Mouse (Mus musculus) heart, adult 18-20 months (tissue): ENCODE results near the gene Uox. TPM values are rescaled to one million over a fixed set of nuclear protein-coding genes. Genes with fewer than 3 reads are reported as not detected.

Experiments used
- DNase-seq, 2 experiments: peaks; one replicate each; pipeline ENCODE4 v3.0.0; 2021 to 2022; ENCODE audit warnings: mixed read lengths in 1 of 2
- total RNA-seq, 2 experiments: library from RNA; stranded (reverse); gene quantifications; 2 replicates each; pipeline ENCODE4 v1.2.3; 2021

Uox gene
- total RNA-seq, 2 experiments from 2014 or later, result not detected

DNA sequence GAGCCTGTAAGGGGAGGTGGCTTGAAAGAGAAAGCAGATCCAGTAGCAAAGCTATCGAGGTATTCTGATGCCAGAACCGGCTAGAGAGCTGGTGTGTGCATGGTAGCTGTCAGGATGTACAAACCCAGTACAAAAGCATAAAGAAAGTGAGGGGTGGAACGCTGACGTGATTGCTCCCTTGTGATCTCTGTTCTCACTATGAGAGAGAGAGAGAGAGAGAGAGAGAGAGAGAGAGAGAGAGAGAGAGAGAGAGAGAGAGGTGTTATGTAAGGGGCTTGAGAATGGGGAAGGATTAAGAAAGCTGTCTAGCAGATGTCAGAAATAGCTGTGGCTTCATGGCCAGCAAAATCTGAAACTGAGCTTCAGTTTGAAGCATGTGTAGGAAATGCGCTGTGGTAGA lies 13.7 kb downstream of the Uox start:
- peak in 1 of 2 experiments; percentile 18 for DNase-seq

DNA sequence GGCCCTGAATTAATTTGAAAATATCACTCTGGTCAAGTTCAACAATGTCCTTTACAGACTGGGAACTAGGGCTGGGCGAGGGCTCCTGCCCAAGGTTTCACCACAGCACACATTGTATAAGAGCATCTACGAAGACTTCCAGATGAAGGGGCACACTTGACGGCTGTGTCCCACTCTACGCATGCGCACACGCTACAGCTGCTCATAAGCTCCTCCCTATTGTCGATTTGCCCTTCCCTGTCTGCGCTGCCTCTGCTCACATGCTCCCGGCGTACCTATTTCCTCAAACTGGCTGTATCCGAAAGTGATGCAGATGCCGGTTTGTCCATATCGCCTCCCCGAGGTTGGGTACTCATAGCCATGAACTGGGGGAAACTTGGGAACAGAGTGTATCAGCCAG lies 16.4 kb downstream of the Uox start:
- no peak for DNase-seq

DNA sequence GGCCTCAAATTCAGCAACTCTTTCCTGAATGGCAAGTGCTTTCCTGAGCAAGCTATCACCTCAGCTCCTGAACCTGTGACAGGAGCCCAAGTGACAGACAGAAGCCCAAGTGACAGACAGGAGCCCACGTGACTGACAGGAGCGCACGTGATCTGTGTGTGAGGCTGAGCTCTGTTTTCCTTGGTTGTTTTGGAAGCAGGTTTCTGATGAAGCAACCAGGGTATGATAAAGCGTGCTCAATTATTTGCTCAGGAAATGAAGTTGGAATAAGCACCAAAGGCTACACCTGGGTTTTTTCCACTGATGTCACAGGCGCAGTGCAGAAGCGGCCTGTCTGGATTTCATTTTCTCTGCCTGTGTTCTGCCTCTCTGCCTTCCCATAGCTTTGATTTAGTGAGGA lies 19.3 kb downstream of the Uox start:
- no peak for DNase-seq

DNA sequence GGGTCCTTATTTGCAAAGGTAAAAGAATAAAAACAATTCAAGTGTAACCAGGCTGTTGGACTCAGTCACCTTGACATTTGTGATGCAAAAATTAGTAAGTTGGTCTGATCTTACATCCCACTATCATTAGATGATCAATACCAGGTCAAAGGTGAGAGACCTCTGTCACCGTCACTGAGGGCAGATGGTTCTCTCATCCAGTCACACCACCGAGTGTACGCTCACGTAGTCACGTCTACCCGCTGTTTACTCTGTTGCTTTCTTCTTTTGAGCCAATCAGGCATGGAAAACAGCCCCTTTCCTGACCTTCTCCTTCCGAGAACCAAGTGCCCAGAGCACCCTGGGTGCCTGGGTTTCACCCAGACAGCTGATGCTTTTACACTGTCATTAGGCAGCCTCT lies 20.9 kb downstream of the Uox start:
- no peak for DNase-seq

DNA sequence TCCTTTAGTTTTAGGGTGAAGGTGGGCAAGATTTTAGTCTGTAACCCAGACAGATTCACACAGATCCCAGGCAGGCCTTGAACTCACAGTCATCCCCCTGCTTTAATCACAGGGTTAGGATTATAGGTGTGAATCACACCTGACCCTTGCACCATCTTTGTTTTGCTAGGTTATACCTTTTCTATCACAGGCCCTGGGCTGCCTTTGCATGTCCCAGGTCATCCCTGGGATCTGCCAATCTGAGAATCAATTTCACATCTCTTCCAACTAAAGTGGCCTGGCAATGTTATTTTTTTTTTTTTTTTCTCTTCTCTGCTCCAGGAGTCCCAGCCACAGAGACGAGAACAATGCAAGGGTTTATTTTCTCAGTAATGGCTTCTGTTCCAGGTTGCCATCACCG lies 21.4 kb downstream of the Uox start:
- no peak for DNase-seq

DNA sequence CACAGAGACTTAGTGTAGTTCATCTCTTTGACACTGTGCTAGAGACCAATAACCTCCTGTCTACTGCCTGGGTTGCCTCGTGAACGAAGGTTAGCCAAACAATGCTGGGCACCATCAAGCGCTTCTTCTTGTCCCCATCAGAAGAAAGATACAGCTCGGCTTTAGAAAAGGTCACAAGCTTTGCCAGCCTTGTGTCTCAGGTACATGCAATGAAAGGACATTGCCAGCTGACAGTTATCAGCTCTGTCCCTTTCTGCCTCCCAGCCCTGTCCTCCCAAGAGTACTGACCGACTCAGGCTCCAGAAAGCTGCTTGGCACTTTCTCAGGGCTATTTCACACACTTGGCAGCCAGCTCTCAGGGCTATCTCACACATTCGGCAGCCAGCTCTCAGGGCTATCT lies 25.2 kb downstream of the Uox start:
- DNase-seq, result no peak

DNA sequence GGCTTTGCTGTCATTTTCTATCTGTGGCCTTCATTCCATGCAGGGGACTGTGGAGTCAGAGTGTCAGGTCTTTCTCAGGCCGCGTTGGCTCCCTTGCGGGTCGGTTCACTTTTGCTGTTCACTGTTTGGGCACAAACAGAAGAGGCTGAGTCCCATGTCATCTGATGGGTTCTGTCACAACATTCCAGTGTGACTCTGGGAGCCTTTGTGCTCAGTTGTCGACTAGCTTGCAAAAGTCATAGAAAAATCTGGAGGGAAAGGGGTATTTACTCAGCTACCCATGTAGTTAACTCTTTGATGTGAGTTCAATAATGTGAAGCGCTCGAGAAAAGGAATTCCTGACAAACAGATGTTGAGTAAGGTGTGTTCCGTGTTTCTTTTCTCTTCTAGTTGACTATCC lies 26.2 kb downstream of the Uox start:
- no peak for DNase-seq

DNA sequence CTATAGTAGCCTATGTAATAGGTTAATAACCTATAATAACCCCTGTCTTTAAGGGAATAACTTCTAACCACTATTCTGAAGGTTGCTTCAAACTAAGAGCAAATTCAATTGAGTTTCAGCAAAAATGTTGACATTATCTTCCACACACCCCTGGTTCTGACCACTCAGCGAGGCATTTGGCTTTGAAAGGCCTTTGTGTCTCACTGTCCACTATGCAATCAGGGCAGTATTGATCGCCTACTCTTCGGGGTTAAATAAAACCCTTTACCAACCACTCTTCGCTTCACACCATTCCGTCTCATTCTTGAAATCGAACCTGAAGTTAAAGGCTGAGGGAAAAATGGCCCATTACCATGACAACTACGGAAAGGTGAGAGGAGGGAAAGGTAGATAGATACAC lies 26.6 kb downstream of the Uox start:
- no peak for DNase-seq

DNA sequence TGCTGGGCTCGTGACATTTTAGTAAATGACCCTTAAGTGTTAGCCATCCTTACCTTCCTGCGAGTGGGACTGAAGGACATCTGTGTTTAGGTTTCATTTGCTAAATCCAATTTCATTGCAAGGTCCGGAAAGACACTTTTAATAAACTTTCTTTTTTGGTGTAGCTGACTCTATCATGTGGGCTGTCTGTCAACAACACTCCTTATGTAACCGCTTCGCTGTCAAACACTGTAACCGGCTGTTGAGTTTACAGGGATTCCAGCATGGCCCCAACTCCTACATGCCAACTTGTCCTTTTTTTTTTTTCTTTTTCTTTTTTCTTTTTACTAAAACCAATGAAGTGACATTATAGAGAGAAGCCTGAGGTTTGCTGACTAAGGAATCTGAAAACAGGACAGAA lies 28.2 kb downstream of the Uox start:
- DNase-seq, result no peak

DNA sequence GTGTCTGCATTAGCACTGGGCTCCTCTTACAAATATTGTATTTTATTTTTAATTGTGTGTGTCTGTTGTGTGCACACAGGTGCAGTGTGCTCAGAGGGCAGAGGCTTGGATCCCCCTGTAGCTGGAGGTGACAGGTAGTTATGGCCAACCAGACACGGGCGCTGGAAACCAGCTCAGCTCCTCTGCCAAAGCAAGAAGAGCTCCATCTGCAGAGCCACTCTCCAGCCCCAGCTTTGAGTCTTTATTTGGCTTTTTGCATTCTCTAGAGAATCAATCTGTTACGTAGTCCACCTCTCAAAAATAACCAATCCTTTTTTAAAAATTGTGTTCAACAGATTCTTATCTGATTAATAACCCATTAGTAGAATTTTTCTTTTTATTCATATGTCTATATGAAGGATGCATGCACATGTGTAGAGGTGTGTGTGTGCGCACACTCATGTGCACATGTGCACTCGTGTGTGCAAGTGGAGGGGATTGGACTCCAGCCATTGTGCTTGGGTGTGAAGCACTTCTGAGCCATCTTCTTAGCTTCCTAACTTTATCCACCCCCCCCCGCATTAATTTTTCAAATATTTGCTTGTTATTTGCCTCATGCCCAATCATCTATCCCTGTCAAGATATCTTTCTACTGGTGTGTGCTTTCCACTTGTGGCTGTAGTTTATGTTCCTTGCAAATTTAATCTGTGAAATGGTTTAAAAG lies 29.1 kb downstream of the Uox start:
- DNase-seq, result peak in 1 of 2 experiments; percentile 9

DNA sequence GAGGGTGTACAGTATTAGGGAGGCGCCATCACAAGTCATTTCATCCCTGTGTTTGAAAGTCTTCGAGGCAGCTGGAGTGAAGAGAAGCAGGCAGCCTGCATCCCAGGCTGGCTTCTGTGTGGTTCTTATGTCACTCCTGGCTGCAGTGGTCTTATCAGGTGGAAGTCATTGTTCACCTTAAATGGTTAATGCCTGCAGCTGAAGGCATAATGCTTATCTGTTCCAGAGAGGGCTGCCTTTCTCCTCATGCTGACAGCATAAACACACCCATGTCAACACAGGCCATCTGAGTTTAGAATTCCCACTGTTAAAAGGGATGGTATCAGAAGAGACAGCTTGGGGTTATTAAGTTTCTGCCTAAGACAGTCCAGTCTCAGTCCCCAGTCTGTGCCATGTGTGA lies 31.0 kb downstream of the Uox start:
- DNase-seq, result no peak

DNA sequence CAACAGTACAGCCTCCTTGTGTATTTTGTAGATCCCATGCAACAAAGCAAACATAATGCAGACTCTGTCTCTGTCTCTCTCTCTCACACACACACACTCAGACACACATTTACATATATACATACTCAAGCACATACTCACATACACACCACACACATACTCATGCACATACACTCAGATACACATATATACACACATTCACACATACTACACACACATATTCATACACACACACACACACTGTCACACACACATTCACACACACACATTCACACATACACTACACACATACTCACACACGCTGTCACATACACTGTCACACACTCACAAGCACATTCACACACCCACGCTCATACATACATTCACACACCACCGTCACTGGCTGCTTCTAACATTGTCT lies 32.3 kb downstream of the Uox start:
- DNase-seq, result no peak

DNA sequence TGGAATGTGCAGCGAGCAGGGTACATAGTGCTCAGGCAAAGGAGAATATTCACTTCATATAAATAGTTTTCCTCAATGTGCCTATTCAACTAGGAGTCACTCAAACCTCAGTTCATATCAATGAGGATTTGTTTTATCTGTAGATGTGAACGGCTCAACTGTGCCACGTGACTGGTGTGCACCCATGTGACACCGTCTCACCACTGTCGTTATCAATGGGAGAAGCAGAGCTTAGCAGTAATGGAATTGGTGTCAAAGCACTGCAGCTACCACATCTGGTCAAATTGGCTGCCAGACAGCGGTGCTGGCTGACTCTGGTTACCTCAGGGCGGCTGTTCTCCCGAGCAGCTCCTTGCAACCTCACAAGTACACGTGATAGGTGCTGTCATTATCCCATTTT lies 34.4 kb downstream of the Uox start:
- no peak for DNase-seq

DNA sequence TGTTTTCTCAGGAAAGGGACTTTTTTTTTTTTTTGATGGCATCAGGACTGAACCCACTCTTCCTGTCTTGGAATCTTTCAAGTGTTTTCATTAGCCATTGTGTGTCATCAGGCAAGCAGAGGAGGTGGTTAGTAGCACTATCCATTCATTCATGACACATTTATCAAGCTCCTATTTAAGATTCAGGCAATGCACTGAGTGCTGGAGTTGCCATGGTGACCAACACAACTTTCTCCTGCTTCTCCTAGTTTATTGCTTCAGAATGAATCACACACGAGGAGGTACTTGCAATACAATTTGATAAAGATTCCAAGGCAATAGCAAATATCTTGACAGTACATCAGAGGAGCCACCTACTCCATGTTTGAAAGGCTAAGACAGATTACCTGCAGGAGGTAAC lies 37.1 kb downstream of the Uox start:
- no peak for DNase-seq

DNA sequence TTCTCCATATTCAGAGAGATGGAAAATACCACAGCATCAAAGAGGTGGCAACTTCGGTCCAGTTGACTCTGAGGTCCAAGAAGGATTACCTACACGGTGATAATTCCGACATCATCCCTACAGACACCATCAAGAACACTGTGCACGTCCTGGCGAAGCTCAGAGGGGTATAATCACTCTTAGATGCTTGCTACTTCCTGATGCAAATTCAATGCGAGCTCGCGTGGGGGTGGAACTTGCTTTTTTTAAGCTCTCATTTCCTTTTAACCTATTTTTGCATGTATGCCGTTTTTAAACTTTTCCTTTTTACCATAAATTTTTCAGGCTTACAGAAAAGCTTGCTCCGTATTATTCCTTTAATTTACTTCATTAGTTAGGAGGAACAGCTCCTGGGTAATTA lies 40.1 kb downstream of the Uox start:
- no peak for DNase-seq

DNA sequence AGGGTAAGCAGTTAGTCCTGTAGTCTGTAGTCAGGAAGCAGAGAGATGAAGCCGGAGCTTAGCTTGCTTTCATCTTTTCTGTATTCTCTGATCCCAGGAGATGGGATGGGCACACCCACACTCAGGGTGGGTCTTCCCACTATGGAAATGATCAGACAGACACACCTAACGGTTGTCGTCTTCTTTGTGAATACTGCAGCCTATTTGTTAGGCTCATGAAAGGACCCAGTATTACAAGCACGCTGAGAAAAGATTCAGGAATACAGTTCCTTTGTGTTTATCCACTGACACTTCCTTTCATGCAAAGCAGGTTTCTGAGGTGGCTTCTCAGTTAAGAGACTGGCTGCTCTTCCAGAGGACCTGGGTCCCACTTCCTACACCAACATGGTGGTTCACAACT lies 41.0 kb downstream of the Uox start:
- no peak for DNase-seq

DNA sequence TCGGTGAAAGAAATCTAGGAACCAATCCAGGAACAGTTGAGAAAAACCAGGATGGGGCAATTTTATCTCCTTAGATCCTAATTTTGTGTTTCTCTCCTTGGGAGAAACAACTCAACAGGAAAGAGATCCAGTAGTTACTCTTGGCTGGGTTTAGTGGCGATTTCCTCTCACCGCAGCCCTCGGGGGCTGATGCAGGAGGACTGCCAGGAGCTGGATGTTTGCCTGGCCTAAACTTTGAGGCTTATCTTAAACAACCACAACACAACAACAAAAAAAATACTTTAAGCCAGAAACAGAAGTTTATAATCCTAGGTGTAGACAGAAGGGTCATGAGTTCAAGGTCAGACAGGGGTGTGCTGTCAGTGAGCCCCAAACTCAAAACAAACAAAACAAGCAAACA lies 41.6 kb downstream of the Uox start:
- peak; percentile 50 to 61 for DNase-seq

DNA sequence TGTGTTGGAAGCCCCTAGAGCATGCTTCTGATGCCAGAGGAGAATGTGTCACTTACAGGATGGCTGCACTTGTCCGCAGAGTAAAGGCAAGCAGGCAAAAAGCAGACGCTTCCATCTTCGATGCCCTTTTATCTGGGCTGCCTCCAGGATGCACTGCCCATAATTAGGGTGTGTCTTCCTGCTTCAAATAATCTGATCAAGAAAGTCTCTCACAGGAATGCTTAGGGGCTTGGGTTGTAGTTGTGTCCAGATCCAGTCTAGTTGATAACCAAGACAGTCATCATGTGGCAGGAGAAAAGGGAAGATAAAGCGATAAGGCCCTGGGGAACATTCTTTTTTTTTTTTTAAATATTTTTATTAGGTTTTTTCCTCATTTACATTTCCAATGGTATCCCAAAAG lies 45.3 kb downstream of the Uox start, which contains the start of gene Dnase2b:
Gene Dnase2b (minus strand): TSS at position 101 of the 400 bp plus-strand sequence.
- DNase-seq, result no peak

DNA sequence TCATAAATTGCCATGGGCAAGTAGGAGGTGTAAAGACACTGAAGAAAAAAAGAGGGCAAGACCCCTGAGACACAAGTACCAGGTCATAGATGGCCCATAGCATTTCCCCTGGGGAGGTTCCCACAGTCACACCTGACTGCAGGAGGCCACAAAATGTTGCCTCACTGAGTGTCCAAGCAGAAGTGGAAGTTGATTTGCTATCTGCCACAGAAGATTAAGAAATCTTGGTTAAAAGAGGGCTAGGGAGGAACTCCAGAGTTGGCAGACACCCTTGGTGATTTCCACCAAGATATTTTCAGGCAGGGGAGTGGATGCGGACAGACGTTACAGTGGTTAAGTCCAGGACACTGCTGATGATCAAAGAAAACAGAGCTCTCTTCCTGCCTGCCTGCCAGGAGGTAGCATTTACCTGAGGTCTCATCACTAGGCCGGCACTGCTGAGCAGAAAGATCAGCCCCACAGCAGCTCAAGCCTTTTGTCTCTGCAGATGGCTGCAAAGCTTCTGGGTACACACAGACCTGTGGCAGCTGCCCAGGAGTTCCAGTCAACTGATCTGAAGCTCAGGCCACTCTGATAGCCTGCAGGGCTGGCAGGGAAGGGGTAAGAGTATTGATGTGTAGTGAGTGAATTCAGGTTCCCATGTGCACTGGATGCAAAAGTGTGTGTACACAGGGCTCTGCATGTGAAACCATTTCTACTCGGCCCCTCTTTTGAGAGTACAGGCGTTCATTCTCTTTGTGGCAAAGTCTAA lies 46.5 kb downstream of the Uox start:
- no peak for DNase-seq

DNA sequence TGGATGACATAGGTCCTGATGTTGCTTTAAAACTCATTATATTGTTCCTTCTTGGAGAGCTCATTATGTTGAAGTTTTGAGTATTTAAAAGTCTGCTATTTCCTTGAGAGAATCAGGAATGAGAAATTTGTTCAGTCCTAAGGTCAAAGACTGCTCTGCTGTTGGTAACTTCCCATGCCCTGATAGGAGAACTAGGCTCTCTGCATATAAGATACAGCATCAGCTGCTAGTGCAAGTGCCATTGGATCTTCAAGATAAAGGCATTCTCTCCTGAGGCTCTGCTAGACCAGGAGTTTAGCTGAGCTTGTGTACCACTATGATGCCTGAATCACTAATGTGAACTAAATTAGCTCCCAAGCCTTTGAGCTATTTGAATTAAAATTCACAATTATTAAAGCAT lies 47.7 kb downstream of the Uox start:
- no peak for DNase-seq

DNA sequence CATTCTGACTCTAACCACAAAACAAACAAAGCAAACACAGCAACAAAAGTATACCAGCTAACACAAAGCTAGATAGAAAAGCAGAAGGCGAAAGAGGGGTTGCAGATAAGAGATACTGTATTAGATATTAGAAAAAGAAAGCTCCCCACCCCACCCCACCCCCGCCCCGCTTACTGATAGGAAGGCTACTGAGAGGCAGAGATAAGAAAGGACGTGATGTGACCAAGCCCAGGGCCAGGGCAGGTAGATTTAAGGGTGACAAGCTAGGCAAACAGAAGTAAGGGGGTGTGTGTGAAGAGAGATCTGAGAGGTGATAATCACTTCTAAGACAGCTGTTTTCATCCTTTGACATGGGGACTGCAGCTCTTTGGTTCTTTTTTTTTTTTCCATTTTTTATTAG lies 48.1 kb downstream of the Uox start:
- no peak for DNase-seq

DNA sequence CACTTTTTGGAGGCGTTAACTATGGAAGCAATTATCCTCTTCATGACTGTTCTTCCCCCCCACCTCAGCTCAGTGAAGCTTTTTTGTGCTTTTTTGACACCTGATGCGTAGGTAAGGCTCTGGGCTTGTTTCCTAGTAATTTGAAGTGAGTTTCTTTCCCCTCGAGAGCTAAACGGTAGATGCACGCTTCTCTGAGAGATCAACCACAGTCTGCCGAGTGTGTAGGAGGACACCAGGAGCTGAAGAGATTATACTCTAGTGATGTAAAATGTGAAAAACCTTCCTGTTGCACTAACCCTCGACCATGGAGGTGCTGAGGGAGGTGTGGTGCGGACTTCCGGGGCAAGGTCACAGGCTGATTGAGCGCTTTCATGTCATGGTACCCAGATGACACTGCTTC lies 49.9 kb downstream of the Uox start:
- no peak for DNase-seq

DNA sequence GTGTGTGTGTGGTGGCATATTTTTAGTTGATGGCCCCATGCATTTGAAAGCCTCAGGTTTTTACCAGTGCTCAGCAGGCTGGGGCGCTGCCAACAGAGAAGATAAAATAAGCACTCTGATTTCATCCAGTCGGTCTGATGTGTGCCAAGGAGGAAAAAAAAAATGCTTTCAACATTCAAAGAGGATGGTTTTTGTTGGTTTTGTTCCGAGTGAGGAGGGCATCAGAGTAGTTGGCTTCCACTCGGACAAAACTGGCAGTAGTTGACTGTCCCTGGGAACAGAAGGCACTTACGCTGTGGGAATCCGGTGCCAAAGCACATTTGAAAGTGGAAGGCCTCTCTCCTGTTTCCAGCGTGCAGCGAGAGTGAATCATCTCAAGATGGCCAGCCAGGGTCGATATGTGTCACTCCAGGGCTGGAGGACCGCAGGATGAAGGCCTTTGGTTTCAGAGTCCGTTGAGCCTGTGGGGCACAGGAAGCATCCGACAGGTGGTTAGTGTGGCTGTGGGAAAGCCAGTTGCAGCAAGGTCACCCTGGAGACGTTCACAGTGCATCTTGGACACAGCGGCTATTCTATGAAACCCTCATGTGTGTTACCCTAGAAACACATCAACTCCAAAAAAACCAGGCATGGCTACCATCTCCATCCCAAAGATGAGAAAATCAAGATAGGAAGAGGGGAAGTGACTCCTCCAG lies 50.5 kb downstream of the Uox start:
- peak; percentile 50 to 52 for DNase-seq

DNA sequence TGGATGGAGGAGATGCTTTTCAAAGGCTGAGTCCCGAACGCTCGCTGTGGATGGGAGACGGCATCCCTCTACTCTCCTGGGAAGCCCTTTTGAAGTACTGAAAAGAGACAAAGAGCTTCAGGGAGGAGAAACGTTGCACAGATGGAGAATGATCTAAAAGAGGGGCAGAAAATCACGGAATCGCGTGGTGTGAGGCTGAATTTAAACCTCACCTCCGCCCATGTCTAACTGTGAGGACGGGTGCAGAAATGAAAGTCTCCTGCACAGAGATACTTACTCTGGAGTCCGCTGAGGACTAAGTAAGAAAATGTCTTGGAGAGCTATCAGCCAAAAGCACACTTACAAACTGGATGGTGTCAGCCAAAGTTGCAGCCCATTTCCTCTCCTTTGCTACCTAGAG lies 51.7 kb downstream of the Uox start:
- DNase-seq, result no peak
